Mouse (Mus musculus): ENCODE data around the gene Irf2bp2. TPM values are rescaled to one million over a fixed set of nuclear protein-coding genes. Genes with fewer than 3 reads are reported as not detected.

Gene Irf2bp2
- total and polyA plus RNA-seq, 2 experiments from 2014 or later, result 9.8 to 132 TPM

DNA sequence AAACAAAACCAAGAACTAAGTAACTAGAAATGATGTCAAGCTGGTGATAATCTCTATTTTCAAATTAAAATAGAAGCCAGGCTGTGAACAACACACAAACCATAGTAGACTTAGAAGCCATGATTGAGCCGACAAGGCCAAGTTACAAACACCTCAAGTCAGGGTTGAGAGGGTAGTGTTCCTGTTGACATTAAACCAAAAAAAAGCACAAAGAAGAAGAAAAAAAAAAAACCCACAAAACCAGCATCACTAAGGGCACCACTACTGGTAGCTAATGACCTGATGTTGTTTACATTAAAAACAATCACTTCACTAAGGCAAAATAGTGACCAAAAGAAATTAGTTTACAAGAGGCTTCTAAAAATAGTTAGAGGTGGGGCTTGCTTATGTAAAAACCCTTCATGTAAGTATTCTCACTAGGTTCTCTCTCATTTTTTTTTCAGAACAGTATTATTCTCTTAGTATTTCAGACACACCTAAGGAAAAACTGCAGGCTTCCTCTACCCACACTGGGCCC lies 4.2 kb downstream of the Irf2bp2 start:
- peaks cover 26% of the 10 kb centered on the region for H3K4me1 ChIP-seq (ENCODE audit: control insufficient read depth, insufficient read depth)
- peaks cover 50% of the 10 kb centered on the region for H3K36me3 ChIP-seq (replicated peaks; ENCODE audit: control insufficient read depth, insufficient read depth, low read length)
- H3K27ac ChIP-seq (ENCODE audit: low read depth), result peak overlapping the region; percentile 98
- WGBS, result 3% methylated on average over 1 of the region's 1 CpGs
- H3K27me3 ChIP-seq (ENCODE audit: control insufficient read depth, insufficient read depth, low read length), result no peaks in the 10 kb centered on the region
- DNase-seq (ENCODE audit: low spot score) (peak; percentile 41), ATAC-seq (ENCODE audit: insufficient read depth, low read depth) (no peak)
- H3K4me2 ChIP-seq (ENCODE audit: low read depth, low read length), result peak overlapping the region; percentile 93
- peak overlapping the region; percentile 98 for H3K4me3 ChIP-seq (ENCODE audit: low read depth, low read length)
- peak overlapping the region; percentile 96 for H3K9ac ChIP-seq (replicated peaks; ENCODE audit: low read depth, low read length)
- H3K9me3 ChIP-seq (replicated peaks; ENCODE audit: control insufficient read depth, low read length), result no peaks in the 10 kb centered on the region
- TF ChIP-seq CTCF (IDR thresholded peaks at IDR 0.05; ENCODE audit: low read depth) (no peak), EP300 (IDR thresholded peaks at IDR 0.05; ENCODE audit: low read depth) (no peak)

DNA sequence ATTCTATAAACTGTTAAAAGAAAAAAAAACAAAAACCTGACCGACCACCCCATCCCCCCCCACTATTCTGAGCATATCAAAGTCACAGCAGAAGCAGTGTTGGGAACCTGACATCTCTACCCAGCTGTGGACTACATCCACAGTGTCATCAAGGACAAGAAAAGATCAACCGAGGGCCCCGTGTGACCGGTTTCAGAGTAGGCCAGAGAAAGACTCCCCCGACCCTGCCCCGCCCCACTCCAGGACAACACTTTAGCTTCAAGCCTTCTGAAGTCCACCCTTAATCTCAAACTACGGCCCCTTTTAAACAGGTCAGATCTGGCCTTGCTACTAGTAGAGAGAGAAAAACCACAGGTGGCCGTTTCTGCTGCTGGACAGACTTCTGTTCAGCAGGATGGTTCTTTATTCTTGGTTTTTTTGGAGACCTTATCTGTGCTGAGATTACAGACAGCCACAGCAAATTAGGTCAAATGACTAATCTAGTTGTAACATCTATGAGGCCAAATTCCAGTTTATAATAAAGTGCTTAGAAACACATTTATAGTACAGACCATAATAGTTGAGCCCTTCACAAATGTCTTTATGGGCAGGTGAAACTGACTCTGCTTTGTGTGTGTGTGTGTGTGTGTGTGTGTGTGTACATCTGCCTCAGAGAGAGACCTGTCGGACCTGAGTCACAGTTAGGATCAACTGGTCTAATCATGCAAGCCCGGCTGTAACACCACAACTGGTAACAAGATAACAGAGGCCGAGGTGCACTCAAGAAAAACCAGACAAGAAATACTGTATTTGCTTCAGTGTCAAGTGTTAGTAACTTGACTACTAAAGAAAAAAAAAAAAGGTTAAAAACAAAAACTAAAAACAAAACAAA lies 4.9 kb downstream of the Irf2bp2 start:
- Histone ChIP-seq H3K4me3 (ENCODE audit: low read depth, low read length) (peak overlapping the region; percentile 98), H3K27me3 (ENCODE audit: control insufficient read depth, insufficient read depth, low read length) (no peaks in the 10 kb centered on the region), H3K9me3 (replicated peaks; ENCODE audit: control insufficient read depth, low read length) (no peaks in the 10 kb centered on the region), H3K4me2 (ENCODE audit: low read depth, low read length) (peak overlapping the region; percentile 93), H3K27ac (ENCODE audit: low read depth) (peak overlapping the region; percentile 98), H3K4me1 (ENCODE audit: control insufficient read depth, insufficient read depth) (peaks cover 29% of the 10 kb centered on the region), H3K9ac (replicated peaks; ENCODE audit: low read depth, low read length) (peak overlapping the region; percentile 96), H3K36me3 (replicated peaks; ENCODE audit: control insufficient read depth, insufficient read depth, low read length) (peaks cover 50% of the 10 kb centered on the region)
- TF ChIP-seq CTCF (IDR thresholded peaks at IDR 0.05; ENCODE audit: low read depth), result no peak
- TF ChIP-seq EP300 (IDR thresholded peaks at IDR 0.05; ENCODE audit: low read depth), result no peak
- ATAC-seq (ENCODE audit: insufficient read depth, low read depth) (no peak), DNase-seq (ENCODE audit: low spot score) (peak; percentile 69)
- WGBS, result 2% methylated on average over 11 of the region's 11 CpGs

DNA sequence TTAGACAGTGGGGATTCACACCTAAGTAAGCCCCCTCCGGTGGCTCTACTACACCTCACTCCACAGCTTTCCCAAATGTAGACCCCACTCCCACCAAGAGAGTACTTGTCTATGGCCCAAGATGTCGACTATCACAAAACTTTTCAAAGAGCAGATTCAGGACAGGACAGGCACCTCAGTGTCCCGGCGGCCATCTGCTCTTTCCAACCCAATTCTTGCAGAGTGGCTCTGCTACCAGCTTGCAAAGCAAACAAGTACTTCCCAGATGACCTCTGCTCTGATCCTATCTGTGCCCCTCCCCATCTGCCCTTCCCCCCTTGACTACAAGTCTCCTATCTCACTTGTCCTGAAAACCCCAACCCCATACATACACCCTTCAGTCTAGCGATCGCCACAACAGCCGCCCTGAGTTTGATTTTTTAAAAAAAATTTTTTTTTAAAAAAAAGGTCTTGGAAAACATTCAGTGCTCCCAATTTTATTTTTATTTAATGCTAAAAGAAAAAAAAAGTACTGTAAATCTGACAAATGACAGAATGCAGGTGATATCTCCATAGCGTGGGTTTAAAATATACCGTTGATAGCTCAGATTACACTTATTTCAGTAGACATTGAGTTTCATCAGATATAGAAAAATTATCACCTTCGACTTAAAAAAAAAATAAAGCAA lies 5.8 kb downstream of the Irf2bp2 start:
- WGBS, result 11% methylated on average over 10 of the region's 10 CpGs
- peak; percentile 37 for DNase-seq (ENCODE audit: low spot score)
- ATAC-seq (ENCODE audit: insufficient read depth, low read depth), result no peak
- H3K9me3 ChIP-seq (replicated peaks; ENCODE audit: control insufficient read depth, low read length), result no peaks in the 10 kb centered on the region
- peaks cover 32% of the 10 kb centered on the region for H3K4me1 ChIP-seq (ENCODE audit: control insufficient read depth, insufficient read depth)
- peaks cover 50% of the 10 kb centered on the region for H3K36me3 ChIP-seq (replicated peaks; ENCODE audit: control insufficient read depth, insufficient read depth, low read length)
- peak overlapping the region; percentile 98 for H3K4me3 ChIP-seq (ENCODE audit: low read depth, low read length)
- TF ChIP-seq EP300 (IDR thresholded peaks at IDR 0.05; ENCODE audit: low read depth), result no peak
- no peak for TF ChIP-seq CTCF (IDR thresholded peaks at IDR 0.05; ENCODE audit: low read depth)
- peak overlapping the region; percentile 93 for H3K4me2 ChIP-seq (ENCODE audit: low read depth, low read length)
- no peaks in the 10 kb centered on the region for H3K27me3 ChIP-seq (ENCODE audit: control insufficient read depth, insufficient read depth, low read length)
- H3K27ac ChIP-seq (ENCODE audit: low read depth), result peak overlapping the region; percentile 98
- peak overlapping the region; percentile 96 for H3K9ac ChIP-seq (replicated peaks; ENCODE audit: low read depth, low read length)

DNA sequence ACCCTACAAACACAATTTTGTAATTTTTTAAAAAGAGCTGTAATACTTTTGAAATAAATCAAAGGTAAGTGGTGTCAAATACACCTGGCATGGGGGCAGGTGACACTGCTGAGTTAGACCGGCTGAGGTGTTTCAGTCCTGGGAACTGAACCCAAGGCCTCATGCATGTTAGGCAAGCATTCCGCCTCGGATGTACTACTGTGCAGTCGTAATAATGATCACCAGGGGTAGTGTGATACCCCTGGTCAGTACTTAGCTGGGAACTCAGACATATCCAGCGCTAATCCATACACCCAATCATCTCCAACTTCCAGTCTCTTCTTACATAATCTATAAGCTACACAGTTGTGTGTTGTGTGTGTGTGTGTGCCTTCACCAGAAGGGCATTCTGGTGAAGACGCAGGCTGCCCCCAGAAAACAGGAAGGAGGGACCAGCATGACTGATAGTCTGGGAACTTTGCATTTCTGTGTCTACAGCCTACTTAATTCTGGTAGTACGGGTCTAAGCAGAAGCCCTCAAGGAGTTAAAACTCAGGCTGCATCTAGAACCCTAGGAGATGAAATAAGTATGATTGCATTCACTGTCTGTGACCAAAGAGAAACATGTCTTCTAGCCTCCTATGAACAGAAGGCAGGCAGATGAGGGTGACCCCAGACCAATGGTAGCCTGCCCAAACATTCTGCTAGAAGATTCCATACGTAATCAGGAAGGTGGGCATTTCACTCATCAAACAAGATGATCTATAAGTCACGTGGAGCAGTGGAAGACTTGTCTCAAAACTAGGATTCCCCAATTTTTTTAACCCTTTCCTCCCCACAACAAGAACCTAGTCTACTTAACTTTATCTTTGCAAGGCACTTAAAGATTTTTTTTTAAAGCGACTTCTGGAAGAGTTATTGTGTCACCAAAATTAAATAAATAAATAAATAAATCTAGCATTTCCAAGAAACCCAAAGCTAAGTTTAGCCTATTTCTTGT lies 6.9 kb downstream of the Irf2bp2 start:
- no peak for TF ChIP-seq EP300 (IDR thresholded peaks at IDR 0.05; ENCODE audit: low read depth)
- TF ChIP-seq CTCF (IDR thresholded peaks at IDR 0.05; ENCODE audit: low read depth), result no peak
- peaks cover 42% of the 10 kb centered on the region for H3K36me3 ChIP-seq (replicated peaks; ENCODE audit: control insufficient read depth, insufficient read depth, low read length)
- ATAC-seq (ENCODE audit: insufficient read depth, low read depth) (no peak), DNase-seq (ENCODE audit: low spot score) (no peak)
- H3K27ac ChIP-seq (ENCODE audit: low read depth), result peak overlapping the region; percentile 99
- H3K4me2 ChIP-seq (ENCODE audit: low read depth, low read length), result peak overlapping the region; percentile 93
- H3K4me1 ChIP-seq (ENCODE audit: control insufficient read depth, insufficient read depth), result peaks cover 40% of the 10 kb centered on the region
- H3K4me3 ChIP-seq (ENCODE audit: low read depth, low read length), result peak overlapping the region; percentile 98
- 51% methylated on average over 10 of the region's 10 CpGs for WGBS
- peak overlapping the region; percentile 96; the same call in 1 of the 2 replicates for H3K9ac ChIP-seq (replicated peaks; ENCODE audit: low read depth, low read length)
- no peaks in the 10 kb centered on the region for H3K9me3 ChIP-seq (replicated peaks; ENCODE audit: control insufficient read depth, low read length)
- no peaks in the 10 kb centered on the region for H3K27me3 ChIP-seq (ENCODE audit: control insufficient read depth, insufficient read depth, low read length)

DNA sequence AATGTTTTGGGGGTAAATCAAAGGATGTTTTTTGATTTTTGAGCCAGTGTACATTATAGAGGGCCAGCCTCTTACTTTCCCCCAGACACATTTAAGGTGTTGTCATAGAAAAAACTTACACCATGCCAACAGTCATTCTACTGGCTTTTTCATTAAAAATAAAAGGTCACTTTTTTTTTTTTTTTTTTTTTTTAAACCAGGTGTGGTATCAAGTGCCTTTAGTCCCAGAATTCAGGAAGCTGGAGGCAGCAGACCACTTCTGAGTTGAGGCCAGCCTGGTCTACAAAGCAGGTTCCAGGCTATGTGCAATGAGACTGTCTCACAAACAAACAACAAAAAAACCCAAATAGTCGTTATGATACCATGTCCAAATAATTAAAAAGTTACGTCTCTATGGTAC lies 7.7 kb downstream of the Irf2bp2 start:
- no peaks in the 10 kb centered on the region for H3K27me3 ChIP-seq (ENCODE audit: control insufficient read depth, insufficient read depth, low read length)
- H3K36me3 ChIP-seq (replicated peaks; ENCODE audit: control insufficient read depth, insufficient read depth, low read length), result peaks cover 34% of the 10 kb centered on the region
- peak overlapping the region; percentile 41; the same call in 1 of the 2 replicates for H3K9ac ChIP-seq (replicated peaks; ENCODE audit: low read depth, low read length)
- H3K4me1 ChIP-seq (ENCODE audit: control insufficient read depth, insufficient read depth), result peaks cover 40% of the 10 kb centered on the region
- no peak overlapping the region for H3K4me3 ChIP-seq (ENCODE audit: low read depth, low read length)
- peak overlapping the region; percentile 79; the same call in 1 of the 2 replicates for H3K4me2 ChIP-seq (ENCODE audit: low read depth, low read length)
- ATAC-seq (ENCODE audit: insufficient read depth, low read depth) (no peak), DNase-seq (ENCODE audit: low spot score) (no peak)
- WGBS, result 73% methylated on average over 2 of the region's 2 CpGs
- TF ChIP-seq EP300 (IDR thresholded peaks at IDR 0.05; ENCODE audit: low read depth) (no peak), CTCF (IDR thresholded peaks at IDR 0.05; ENCODE audit: low read depth) (no peak)
- no peaks in the 10 kb centered on the region for H3K9me3 ChIP-seq (replicated peaks; ENCODE audit: control insufficient read depth, low read length)
- peak overlapping the region; percentile 99 for H3K27ac ChIP-seq (ENCODE audit: low read depth)

Data from heart, postnatal 0 days (tissue).